ENCODE assay signal across 7 mouse cellular contexts in the genomic region with DNA sequence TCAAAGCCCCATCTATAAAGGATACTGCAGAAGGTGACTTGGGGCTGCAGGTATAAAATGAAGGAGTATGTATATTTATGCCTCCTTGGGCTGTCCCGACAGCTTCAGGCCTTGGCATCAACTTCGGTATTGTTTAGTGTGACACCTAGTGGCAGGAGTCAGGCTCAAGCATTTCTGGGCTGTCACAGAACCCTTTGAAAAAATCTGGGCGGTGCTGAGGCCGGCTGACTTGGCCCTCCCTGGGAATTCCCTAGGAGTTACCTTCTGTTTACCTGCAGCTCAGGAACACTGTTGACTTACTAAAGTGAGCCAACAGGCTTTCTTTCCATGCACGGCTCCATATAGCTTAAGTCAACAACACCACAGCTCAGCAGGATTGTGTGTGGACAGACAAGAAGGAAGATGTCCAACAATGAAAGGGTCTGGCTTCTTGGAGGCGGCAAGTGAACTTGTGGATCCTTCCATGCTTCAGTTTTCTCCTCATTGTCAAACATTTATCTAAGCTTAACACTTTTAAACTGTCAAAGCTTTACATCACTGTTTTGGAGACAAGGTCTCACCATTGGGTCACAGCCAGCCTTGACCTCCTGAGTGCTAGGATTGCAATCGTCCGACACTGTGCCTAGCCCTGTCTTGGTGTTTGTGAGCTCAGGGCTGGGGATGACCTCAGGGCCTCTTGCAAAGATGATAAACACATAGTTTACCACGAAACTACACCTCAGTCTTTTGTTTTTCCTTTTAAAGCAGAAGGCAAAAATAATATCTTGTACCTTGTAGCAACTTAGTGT. TPM values are rescaled to one million over a fixed set of nuclear protein-coding genes. Genes with fewer than 3 reads are reported as not detected.
A peak's percentile ranks its signal among the peaks of the same experiment; 100 is the strongest.
DNase-seq lines count a peak whose midpoint lies in the region; ATAC-seq and TF ChIP-seq lines count a peak whose summit lies in the region.

No protein-coding gene starts in this region.

- H3K4me1 ChIP-seq in liver, embryonic 14.5 days (replicated peaks; ENCODE audit: control insufficient read depth in 2 of 2, insufficient read depth in 2 of 2, low read length in 1 of 2), result peaks cover 5 to 22% of the 10 kb centered on the region in 2 experiments

- no peaks in the 10 kb centered on the region for H3K9me3 ChIP-seq in liver, embryonic 14.5 days (ENCODE audit: control insufficient read depth, low read length)

- no peak overlapping the region for H3K27ac ChIP-seq in liver, embryonic 14.5 days

- H3K36me3 ChIP-seq in liver, embryonic 14.5 days (replicated peaks; ENCODE audit: control insufficient read depth, insufficient read depth, low read depth), result peaks cover 1% of the 10 kb centered on the region

- no peak for TF ChIP-seq EP300 in liver, embryonic 14.5 days (IDR thresholded peaks at IDR 0.05; ENCODE audit: low read depth)

- no peak overlapping the region for H3K9ac ChIP-seq in liver, embryonic 14.5 days (replicated peaks)

- peak; percentile 79 for TF ChIP-seq CTCF in liver, embryonic 14.5 days (IDR thresholded peaks at IDR 0.05; ENCODE audit: low read depth)

- no peak overlapping the region for H3K4me3 ChIP-seq in liver, embryonic 14.5 days (ENCODE audit: insufficient read depth in 1 of 2, low read depth in 2 of 2, low read length in 2 of 2)

- H3K4me2 ChIP-seq in liver, embryonic 14.5 days (ENCODE audit: low read depth), result no peak overlapping the region

- intact Hi-C loops in heart, postnatal 25 days (cut with DNase I), result loop anchor here (1.0 kb wide), 1 partner anchor 123 kb away; no protein-coding TSS in a partner anchor

- ATAC-seq in liver, embryonic 14.5 days (ENCODE audit: insufficient read depth), result no peak

- peak; percentile 50 for DNase-seq in ovary, adult 18-20 months (ENCODE audit: low spot score)
- DNase-seq in ovary, postnatal 10 days (ENCODE audit: low spot score), result no peak
- DNase-seq in adipocyte (ENCODE audit: low spot score), result peak; percentile 87
- DNase-seq in cerebellum, postnatal 25 days, result peak; percentile 74 to 83
- peak; percentile 48 for DNase-seq in heart, postnatal 25 days (ENCODE audit: low spot score)
- DNase-seq in liver, embryonic 14.5 days (ENCODE audit: low read depth in 3 of 3, low spot score in 3 of 3), result peak in 2 of 3 experiments; percentile 38 to 67
- DNase-seq in right cerebral cortex, postnatal 10 days (ENCODE audit: low spot score in 2 of 2), result peak; percentile 68 to 69

- no peaks in the 10 kb centered on the region; the same call in 1 of the 2 replicates for H3K27me3 ChIP-seq in liver, embryonic 14.5 days (ENCODE audit: control insufficient read depth, insufficient read depth, low read length)

- 28% methylated on average over 9 of the region's 9 CpGs for WGBS in liver, embryonic 14.5 days (ENCODE audit: insufficient replicate concordance)

RNA-seq across cellular contexts. Expression of a gene that starts 2.9 kb away (rescaled TPM):
- total RNA-seq in heart, postnatal 25 days (2021), result 10 to 100 TPM; 40.8 to 42.7 TPM
- polyA plus RNA-seq in liver, embryonic 14.5 days (2012; rRNA removed), result 8.1 and 8.8 TPM in 2 replicates
- polyA plus RNA-seq in liver, embryonic 14.5 days (2014; fragmentation: Nextera tagmentation; extraction: Ambion mirVana), result 11.8 and 12.4 TPM in 2 replicates
